Mouse (Mus musculus) v-Abl transformed pro-B cells (cell line): Measurements from ENCODE around the gene Nsg2.
"Not testable (repeated sequence)": the region's sequence is repeated elsewhere in the genome, so short reads cannot be mapped to it uniquely, and the experiment has no call there.

Experiments
- in situ Hi-C, 2 experiments: fragments of 400-800 bp; cut with MboI; formaldehyde crosslinking; loops; one replicate each; pipeline ENCODE4 v1.15.1; 2025; ENCODE audit not compliant: unreplicated experiment in 2 of 2

Nsg2 gene

DNA sequence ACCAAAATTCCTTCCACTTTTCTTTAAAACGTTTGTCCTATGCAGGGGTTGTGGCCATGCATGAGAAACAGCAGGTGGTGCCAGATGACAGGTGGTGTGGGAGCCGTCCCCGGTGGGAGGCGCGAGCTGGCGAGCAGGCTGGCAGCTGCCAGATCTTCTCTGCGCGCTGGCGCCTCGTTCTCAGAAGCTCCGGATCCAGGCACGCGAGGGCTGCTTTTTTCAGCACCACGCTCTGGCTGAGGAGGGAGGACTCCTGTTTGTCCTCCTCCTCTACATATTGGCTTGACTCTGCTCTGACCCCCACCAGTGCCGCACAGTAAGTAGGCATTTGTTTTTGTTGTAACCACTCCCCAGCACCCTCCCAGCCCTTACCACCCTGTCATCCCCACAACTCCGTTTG is at the start of gene Nsg2:
TSS of gene Nsg2 (plus strand) at position 183 of the 400 bp plus-strand sequence.
- in situ Hi-C loops: no loop called here

DNA sequence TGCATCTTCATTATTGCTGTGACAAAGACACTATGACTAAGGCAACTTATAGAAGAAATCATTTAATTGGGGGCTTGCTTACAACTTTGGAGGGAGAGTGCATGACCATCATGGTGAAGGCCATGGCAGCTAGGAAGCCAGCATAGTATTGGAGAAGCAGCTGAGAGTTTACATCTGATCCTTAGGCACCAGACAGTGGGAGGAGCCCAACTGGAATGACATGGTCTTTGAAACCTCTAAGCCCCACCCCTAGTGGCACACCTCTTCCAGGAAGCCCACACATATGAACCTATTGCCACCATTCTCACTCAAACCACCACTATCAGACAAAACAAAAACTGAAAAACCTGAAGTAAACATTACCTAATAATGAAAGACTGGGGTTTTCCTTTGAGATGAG is 40.2 kb upstream of the Nsg2 start:
- in situ Hi-C loops: loop anchor here in 1 of 2 experiments (25.0 kb wide), 1 partner anchor 1298 kb away; no protein-coding TSS in a partner anchor

DNA sequence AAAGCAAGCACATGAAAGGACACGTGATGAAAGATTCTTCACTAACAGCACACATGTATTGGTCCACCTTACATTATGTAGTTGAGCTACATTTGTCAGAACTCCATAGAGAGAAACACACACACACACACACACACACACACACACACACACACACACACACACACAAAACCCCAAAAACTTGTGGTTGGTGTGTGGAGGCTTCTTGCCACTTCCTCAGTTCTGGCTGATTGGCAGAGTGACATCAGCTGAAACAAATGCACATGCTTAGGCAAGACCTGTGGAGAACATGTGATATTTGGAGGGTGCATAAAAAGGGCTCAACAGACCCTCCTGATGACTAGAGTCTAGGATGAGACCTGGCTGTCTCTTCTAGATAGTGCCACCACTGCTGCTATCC is 36.3 kb upstream of the Nsg2 start:
- in situ Hi-C loops: loop anchor here in 1 of 2 experiments (25.0 kb wide), 1 partner anchor 1302 kb away; no protein-coding TSS in a partner anchor

DNA sequence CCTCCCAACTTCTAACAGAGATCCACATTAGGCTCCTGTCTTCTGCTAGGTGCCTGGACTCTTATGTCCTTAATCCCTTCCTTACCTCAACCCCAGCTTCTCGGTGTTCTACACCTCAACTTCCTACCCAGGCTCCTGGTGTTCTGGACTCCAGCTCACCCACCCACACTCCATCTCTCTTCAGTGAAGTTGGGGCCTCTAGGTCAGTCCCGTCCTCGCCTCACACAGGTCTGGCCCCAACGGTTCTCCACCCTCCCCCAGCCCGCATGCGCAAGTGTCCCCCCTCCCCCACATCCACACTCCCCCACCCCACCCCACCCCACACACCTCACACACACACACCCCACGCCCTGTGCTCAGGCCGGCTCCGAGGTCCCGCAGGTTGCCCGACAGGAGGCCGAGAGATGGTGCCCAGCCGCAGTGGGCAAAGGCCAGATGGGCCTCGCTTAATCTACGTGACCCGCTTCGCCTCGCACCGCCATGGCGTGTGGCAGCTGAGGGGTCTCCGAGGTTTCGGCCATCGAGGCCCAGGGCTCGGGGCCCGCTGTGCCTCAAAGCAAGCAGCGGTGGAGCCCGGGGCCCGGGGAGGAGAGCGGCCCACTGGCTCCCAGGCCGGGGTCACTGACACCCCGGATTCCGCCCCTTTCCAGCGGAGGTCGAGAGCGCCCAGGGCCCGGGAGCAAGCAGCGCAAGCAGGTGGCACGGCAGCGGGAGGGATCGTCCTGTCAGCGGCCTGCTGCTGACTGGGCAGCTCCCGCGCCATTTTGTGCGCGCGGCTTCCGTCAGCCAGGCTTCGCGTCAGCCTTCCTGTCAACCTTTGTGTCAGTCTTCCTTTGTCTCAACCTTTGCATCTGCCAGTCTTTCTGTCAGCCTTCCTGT is 34.8 kb upstream of the Nsg2 start, which contains the start of gene 4930524B15Rik:
TSS of gene 4930524B15Rik (plus strand) at position 337 of the 879 bp plus-strand sequence.
- in situ Hi-C loops: loop anchor here in 1 of 2 experiments (25.0 kb wide), 1 partner anchor 1303 kb away; no protein-coding TSS in a partner anchor

DNA sequence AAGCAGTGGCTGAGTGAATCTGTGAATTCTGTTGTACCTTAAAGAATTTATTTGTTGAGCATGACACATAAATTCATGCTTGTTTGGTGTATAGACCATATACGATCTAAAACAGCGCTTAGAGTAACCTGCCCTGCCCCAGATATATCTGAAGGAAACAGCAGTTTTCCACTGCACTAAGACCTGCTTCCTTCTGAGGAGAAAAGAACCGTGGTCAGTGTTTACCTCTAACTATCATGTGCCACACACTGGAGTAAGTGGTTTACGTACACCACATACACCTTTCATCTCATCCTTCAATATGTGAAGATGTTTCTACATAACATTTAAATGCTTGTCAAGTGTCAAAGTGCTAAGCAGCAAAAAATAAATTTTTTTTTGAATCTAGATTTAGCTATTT is 26.1 kb upstream of the Nsg2 start:
- in situ Hi-C loops: loop anchor here in 1 of 2 experiments (25.0 kb wide), 1 partner anchor 1312 kb away; no protein-coding TSS in a partner anchor

DNA sequence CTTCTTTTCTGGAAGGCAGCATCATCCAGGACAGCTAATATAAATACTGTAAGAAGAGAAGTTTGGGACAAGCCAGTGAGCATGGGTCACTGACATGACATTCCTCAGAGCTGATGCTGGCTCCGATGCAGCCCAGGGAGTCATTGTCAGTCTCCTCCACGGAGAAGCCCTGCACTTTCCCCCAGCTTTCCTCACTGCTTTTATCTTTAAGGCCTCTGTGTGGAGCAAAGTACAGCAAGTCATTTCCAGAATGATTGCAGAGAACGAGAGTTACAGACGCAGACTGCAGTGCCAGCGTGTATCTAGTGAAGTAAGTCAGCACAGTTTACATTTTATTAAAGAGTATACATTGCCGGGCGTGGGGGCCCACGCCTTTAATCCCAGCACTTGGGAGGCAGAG is 25.4 kb upstream of the Nsg2 start:
- in situ Hi-C loops: loop anchor here (25.0 kb wide), 2 partner anchors 337 to 1313 kb away; partner anchors contain the start of gene Hbq1a (in 1 of the 2)

DNA sequence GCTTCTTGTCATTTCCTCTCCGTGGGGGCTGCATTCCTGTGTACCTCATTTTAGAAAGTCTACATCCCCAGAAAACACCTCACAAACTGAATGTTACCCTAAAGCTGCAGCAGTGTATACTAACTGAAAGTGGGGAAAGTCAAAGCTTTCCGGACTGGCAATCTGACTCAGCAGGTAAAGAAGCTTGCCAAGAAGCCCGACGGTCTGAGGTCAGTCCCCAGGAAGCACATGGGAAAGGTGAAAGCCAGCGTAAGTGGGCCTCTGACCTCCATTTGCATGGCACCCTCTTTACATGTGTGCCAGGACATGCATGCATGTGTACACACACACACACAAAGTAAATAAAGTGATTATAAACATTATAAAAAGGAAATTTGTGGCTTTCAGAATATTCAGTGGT is 24.6 kb upstream of the Nsg2 start:
- in situ Hi-C loops: loop anchor here in 1 of 2 experiments (25.0 kb wide), 1 partner anchor 337 kb away; the partner anchor contains the start of gene Hbq1a

DNA sequence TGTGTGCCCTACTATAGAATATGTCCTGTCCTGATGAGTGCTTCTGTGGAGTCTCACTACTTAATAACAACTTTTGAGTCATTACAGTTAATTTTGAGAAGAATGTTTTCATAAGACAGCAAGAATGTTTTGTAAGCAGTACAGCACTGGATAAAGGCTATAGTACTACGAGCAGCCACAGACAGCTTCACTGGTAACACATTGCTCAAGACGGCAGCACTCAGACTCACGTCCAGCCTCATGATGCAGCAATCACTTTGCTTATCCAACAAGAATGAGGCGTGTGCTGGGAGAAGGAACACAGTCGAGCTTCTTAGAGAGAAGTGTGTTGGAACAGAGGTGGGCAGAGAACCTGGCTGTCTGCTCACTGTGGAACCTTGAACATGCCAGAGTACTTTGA is 24.1 kb upstream of the Nsg2 start:
- in situ Hi-C loops: loop anchor here in 1 of 2 experiments (25.0 kb wide), 1 partner anchor 336 kb away; the partner anchor contains the start of gene Hbq1a

DNA sequence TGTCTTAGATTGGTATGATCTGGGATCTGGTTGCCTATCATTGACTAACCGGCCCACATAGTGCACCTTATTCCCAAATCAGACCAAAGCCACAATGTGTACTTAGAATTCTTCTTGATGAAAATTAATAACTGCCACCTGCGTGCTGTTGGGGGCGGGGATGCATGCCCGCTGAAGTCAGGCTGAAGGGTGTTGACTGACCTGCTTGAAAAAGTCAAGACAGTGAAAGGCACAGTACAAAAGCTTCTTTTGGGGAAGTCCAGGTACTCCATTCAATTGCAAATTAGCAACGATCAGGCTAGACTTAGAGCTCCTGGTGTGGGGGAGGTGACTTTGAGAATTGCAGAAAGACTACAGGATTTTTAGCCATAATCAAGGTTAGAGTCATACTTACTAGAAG is 20.2 kb upstream of the Nsg2 start:
- in situ Hi-C loops: loop anchor here in 1 of 2 experiments (25.0 kb wide), 1 partner anchor 332 kb away; the partner anchor contains the start of gene Hbq1a

DNA sequence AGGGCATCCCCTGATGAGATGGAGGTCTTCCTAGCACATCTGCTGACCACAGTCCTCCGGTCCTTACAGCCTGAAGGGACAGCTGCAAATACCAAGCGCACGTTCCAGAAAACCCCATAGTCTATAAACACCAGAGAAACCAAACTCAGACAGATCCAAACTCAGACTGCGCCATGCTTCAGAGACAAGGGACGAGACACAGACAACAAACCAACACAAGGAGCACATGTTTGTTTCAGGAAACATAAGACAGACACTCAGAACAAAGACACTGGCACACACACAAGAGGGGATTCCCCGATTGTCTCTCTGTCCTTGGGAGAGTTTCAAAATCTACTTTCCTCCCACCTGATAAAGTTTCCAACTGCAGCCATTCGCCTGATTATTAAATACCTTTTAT is 18.4 kb upstream of the Nsg2 start:
- in situ Hi-C loops: loop anchor here in 1 of 2 experiments (25.0 kb wide), 1 partner anchor 330 kb away; the partner anchor contains the start of gene Hbq1a

DNA sequence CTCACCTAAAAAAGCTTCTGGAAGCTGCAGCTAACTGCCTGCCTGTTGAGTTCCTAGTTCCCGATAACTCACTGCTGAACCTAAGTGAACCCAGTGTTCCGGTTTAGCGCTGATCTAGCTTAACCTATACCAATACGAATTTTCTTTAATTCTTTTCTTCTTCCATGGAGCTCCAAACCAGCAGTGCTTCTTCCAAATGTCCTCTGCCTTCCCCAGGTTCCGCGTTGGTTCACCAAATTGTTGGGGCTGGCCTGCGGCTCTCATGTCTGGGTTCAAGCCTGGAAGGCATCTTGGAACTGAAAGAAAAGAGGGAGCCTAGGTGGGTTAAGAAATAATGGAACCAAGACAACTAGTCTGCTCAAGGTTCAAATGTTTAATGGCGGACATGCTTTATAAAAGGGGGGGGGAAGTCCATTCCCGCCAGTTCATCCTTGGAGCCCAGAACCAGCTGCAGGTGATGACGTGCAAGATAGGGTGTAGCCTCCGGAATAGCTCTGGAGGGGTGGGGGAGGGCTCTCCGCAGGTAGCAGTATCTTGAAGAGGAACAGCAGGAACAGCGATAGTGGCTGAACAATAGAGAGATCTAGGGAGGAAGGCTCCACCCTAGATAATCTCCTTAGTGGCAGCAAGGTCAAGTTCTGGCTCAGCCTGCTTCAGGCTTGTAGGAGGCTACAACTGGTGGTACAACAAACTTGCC is 17.9 kb upstream of the Nsg2 start:
- in situ Hi-C loops: loop anchor here in 1 of 2 experiments (25.0 kb wide), 1 partner anchor 330 kb away; the partner anchor contains the start of gene Hbq1a

DNA sequence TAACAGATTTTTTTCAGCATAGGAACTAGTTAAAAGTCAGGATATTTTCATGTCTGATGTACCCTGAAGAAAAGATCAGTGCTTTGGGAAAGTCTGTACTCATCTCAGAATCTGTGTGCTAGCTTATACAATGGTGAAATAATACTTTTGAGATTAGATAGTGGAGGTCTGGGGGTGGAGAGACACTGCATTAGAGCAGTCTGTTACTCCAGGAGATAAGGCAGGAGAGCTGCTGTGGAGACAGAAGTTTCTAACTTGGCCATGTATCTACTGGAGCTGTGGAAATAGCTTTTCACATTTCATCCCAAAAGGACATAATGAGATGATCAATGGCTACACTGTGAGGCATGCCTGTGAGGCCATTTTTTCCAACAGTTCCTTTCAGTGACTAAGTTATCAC is 17.0 kb upstream of the Nsg2 start:
- in situ Hi-C loops: loop anchor here in 1 of 2 experiments (25.0 kb wide), 1 partner anchor 329 kb away; the partner anchor contains the start of gene Hbq1a

DNA sequence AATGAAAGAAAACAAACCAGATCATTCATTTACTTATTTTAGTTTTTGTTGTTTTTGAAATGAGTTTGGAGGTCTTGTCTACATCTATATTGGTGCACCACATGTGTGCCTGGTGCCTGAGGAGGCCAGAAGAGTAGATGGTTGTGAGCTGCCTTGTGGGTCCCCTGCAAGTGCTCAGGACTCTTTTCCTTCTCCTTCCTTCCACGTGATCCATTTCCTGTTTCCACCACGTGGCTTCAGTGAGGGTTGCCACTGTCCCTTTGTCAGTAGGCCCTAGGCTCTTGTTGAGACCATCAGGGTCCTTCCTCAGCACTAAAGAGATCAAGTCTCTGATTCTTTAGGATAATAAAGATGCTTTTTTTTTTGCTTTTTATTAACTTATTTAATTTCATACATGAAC is 15.5 kb upstream of the Nsg2 start:
- in situ Hi-C loops: loop anchor here in 1 of 2 experiments (25.0 kb wide), 1 partner anchor 328 kb away; the partner anchor contains the start of gene Hbq1a

DNA sequence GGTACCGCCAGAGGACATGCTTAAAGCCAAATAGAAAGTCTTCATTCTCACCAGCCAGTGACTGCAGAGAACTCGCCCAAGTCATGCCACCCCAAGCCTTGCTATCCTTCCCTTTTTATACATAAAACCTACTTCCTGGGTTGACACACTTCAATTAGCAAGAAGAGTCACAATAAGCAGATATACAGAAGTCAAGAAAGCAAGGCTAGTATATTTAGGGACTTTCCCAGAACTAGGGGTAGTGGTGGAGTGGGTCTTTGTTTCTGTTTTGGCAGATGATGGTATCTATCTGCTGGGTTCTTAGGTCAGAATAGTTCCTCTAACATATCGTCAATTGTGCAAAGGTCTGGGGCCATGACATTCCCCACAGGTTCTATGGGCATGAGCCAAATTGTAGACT is 7.7 kb upstream of the Nsg2 start:
- in situ Hi-C loops: loop anchor here in 1 of 2 experiments (10.0 to 25.0 kb wide), 2 partner anchors 142 to 320 kb away; partner anchors contain the start of gene Hbq1a

DNA sequence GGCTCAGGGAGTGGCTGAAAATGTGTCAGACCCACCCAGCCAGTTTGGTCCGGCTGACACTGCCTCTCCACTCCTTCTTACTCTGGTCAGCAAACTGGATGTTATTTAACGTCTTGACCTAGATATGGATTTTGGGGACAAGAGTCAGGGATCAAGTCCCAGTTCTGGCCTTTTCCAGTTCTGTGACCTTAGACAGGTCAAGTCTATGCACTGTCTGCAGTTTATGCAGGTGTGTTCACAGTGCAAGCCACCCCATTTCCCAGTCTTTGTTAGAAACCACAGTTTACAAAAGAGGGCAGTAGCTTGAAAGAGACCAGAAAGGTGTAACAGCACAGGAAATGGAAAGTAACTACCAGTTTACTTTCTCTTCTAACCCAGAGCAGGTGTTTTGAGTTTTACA is 547 bp upstream of the Nsg2 start:
- in situ Hi-C loops: loop anchor here in 1 of 2 experiments (10.0 to 25.0 kb wide), 2 partner anchors 135 to 313 kb away; partner anchors contain the start of gene Hbq1a

DNA sequence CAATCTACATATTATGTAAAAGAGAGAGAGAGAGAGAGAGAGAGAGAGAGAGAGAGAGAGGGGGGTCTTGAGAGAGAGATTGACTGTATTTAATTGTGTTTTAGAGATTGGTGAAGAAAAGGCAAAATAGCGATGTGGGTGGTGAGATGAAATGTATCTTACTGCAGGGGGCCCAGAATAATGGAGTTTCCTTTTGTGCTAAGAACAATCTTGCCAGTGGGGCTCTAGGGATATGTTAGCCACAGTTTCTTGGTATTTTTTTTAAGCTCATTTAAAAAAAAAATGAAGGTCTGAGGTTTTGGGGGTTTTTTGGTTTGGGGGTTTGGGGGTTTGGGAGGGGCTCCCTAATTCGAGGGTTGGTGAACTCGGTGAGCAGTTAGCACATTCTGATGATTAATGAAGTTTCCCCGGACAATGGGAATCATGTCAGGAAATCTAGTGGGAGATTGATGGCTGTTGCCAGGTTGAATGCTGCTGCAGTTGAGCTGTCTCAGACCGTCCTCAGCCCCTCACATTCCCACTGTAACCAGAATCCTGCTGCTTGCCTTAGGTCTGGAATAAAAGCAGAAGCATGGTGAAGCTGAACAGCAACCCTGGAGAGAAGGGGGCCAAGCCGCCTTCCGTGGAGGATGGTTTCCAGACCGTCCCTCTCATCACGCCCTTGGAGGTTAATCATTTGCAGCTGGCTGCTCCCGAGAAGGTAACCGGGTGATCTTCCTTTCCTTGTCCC is 1.1 kb downstream of the Nsg2 start:
- in situ Hi-C loops: no loop called here

DNA sequence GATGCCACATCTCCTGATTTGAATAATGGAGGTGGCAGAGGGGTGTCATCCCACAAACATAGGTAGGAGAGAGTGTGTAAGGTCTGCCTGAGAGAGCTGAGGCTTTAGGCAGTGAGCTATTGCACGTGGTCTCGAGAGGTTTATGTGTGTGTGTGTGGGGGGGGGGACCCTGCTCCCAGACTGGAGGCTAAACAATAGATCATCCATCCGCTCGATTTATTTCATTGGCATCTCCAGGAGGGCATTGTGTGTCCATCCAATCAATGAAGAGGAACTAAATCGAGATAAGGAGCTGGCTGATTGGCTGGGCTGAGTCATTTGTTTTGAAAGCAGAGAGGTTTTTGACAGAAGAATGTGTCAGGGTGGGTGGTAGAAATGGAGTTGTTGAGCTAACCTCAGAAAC is 2.4 kb downstream of the Nsg2 start:
- in situ Hi-C loops: no loop called here

DNA sequence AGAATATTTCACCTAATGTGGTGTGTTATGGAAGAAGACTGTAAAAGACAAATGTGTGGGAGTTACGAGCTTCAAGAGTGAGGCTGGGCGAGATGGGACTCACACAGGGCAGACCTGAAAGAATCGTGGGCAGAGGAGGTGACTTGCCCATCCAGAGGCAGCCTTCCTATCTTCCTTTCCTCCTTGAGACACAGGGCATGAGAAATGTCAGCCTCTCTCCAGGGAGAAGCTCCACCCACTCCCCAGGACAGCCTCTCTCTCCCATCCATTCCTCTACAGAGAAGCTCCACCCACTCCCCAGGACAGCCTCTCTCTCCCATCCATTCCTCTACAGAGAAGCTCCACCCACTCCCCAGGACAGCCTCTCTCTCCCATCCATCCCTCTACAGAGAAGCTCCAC is 7.8 kb downstream of the Nsg2 start:
- in situ Hi-C loops: not testable (repeated sequence)

DNA sequence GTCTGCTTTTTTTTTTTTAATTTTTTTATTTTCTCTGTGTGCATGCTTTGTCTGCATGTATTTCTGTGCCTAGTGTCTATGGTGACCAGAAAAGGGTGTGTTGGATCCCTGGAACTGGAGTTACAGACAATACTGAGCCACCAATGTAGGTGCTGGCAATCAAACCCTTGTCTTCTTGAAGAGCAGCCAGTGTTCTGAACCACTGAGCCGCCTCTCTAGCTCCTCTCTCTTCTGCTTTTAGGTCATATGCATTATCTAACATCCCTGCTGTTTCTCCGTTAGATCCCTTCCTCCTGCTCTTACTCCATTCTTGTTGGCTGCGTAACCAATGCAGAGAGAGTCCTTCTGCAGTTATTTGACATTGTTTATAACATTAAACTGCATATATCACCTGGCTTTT is 8.6 kb downstream of the Nsg2 start:
- in situ Hi-C loops: no loop called here
